Mouse (Mus musculus): Measurements from ENCODE around the gene Slc45a1. TPM values are rescaled to one million over a fixed set of nuclear protein-coding genes. Genes with fewer than 3 reads are reported as not detected.
"Not testable (repeated sequence)": the region's sequence is repeated elsewhere in the genome, so short reads cannot be mapped to it uniquely, and the experiment has no call there.

Slc45a1 gene
- polyA plus RNA-seq, 1 experiment from 2014 or later, result 0.63 TPM

GRCm38 (mm10) chr4:150606449-150607161 is 45.4 kb downstream of the Slc45a1 start:
- ATAC-seq (ENCODE audit: low FRiP score, low TSS enrichment), result no peak
- 45% methylated on average over 3 of the region's 3 CpGs for WGBS
- no peaks in the 10 kb centered on the region for H3K4me1 ChIP-seq (replicated peaks; ENCODE audit: control insufficient read depth, insufficient read depth)
- no peak overlapping the region for H3K4me3 ChIP-seq (ENCODE audit: low read depth, low read length)
- H3K9me3 ChIP-seq (ENCODE audit: control insufficient read depth, low read length), result no peaks in the 10 kb centered on the region
- H3K27ac ChIP-seq (replicated peaks), result no peak overlapping the region
- no peaks in the 10 kb centered on the region for H3K27me3 ChIP-seq (ENCODE audit: control insufficient read depth, insufficient read depth, low read length)
- peaks cover 11% of the 10 kb centered on the region for H3K36me3 ChIP-seq (ENCODE audit: control insufficient read depth, insufficient read depth, low read length)
- no peak overlapping the region for H3K9ac ChIP-seq (ENCODE audit: low read length)
- no peak overlapping the region for H3K4me2 ChIP-seq (replicated peaks; ENCODE audit: low read depth)
- no peak for DNase-seq (ENCODE audit: low spot score)
- TF ChIP-seq CTCF (IDR thresholded peaks at IDR 0.05; ENCODE audit: low read depth) (no peak), EP300 (optimal IDR thresholded peaks at IDR 0.05) (no peak)

DNA sequence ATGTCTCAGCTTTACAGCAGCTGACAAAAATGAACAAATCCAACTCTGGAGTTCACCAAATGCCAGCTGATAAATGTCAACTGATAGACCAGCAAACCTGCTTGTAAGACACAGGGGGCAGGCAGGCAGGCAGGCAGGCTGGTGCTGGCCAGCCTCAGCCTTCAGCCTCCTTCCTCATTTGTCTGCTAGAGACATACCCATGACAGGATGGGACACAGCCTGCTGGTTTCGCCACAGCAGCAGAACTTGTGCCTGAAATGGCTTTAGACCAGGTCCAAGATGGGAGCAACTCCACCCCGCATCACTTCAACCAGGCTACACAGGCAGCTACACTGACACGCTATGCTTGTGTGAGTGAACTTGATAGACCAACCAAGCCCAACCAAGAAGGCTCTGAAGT is 46.2 kb downstream of the Slc45a1 start:
- TF ChIP-seq CTCF (IDR thresholded peaks at IDR 0.05; ENCODE audit: low read depth) (no peak), EP300 (optimal IDR thresholded peaks at IDR 0.05) (no peak)
- H3K9me3 ChIP-seq (ENCODE audit: control insufficient read depth, low read length), result no peaks in the 10 kb centered on the region
- no peak overlapping the region for H3K4me2 ChIP-seq (replicated peaks; ENCODE audit: low read depth)
- H3K36me3 ChIP-seq (ENCODE audit: control insufficient read depth, insufficient read depth, low read length), result peaks cover 8% of the 10 kb centered on the region; the same call in 1 of the 2 replicates
- ATAC-seq (ENCODE audit: low FRiP score, low TSS enrichment) (no peak), DNase-seq (ENCODE audit: low spot score) (no peak)
- H3K4me1 ChIP-seq (replicated peaks; ENCODE audit: control insufficient read depth, insufficient read depth), result no peaks in the 10 kb centered on the region
- H3K4me3 ChIP-seq (ENCODE audit: low read depth, low read length), result no peak overlapping the region
- WGBS, result 72% methylated on average over 3 of the region's 3 CpGs
- H3K27me3 ChIP-seq (ENCODE audit: control insufficient read depth, insufficient read depth, low read length), result no peaks in the 10 kb centered on the region
- H3K27ac ChIP-seq (replicated peaks), result no peak overlapping the region
- H3K9ac ChIP-seq (ENCODE audit: low read length), result no peak overlapping the region

DNA sequence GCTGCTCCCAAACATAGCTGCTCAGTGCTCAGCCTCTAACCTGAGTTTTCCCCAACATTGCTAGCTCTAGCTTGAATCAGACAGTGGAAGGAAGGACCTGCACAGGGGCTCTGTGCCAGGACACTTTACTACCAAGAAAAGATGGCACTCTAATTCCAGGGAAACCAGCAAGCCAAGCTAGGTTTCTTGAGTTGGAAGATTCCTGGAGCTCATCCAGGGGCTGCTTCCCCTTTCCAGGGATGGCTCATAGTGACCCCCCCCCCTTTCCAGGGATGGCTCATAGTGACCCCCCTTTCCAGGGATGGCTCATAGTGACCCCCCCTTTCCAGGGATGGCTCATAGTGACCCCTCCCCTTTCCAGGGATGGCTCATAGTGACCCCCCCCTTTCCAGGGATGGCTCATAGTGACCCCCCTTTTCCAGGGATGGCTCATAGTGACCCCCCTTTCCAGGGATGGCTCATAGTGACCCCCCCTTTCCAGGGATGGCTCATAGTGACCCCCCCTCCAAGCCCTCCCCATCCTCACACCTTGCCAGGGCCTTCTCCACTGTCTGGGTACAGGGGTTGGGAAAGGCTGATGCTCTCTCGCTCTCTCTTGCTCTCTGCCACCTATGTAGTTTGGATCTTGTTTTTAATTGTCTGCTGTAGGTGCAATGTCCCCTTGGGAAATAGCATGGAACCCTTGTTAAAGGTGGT is 48.5 kb downstream of the Slc45a1 start:
- Histone ChIP-seq H3K9me3 (ENCODE audit: control insufficient read depth, low read length) (no peaks in the 10 kb centered on the region), H3K4me2 (replicated peaks; ENCODE audit: low read depth) (no peak overlapping the region), H3K27me3 (ENCODE audit: control insufficient read depth, insufficient read depth, low read length) (no peaks in the 10 kb centered on the region), H3K27ac (replicated peaks) (no peak overlapping the region), H3K36me3 (ENCODE audit: control insufficient read depth, insufficient read depth, low read length) (0 out of 2 replicates have a peak, but pooled peaks cover 5% of the 10 kb centered on the region), H3K9ac (ENCODE audit: low read length) (no peak overlapping the region), H3K4me3 (ENCODE audit: low read depth, low read length) (no peak overlapping the region), H3K4me1 (replicated peaks; ENCODE audit: control insufficient read depth, insufficient read depth) (no peaks in the 10 kb centered on the region)
- DNase-seq (ENCODE audit: low spot score), result no peak
- no peak for ATAC-seq (ENCODE audit: low FRiP score, low TSS enrichment)
- no peak for TF ChIP-seq CTCF (IDR thresholded peaks at IDR 0.05; ENCODE audit: low read depth)
- no peak for TF ChIP-seq EP300 (optimal IDR thresholded peaks at IDR 0.05)
- WGBS, result 100% methylated on average over 1 of the region's 1 CpGs

- Histone ChIP-seq H3K9me3 (ENCODE audit: control insufficient read depth, low read length) (no peaks in the 10 kb centered on the region), H3K27ac (replicated peaks) (no peak overlapping the region), H3K4me1 (replicated peaks; ENCODE audit: control insufficient read depth, insufficient read depth) (0 out of 2 replicates have a peak, but pooled peaks cover 2% of the 10 kb centered on the region), H3K36me3 (ENCODE audit: control insufficient read depth, insufficient read depth, low read length) (0 out of 2 replicates have a peak, but pooled peaks cover 5% of the 10 kb centered on the region), H3K9ac (ENCODE audit: low read length) (no peak overlapping the region), H3K4me2 (replicated peaks; ENCODE audit: low read depth) (no peak overlapping the region), H3K27me3 (ENCODE audit: control insufficient read depth, insufficient read depth, low read length) (no peaks in the 10 kb centered on the region), H3K4me3 (ENCODE audit: low read depth, low read length) (no peak overlapping the region)
- DNase-seq (ENCODE audit: low spot score) (no peak), ATAC-seq (ENCODE audit: low FRiP score, low TSS enrichment) (no peak)
- TF ChIP-seq EP300 (optimal IDR thresholded peaks at IDR 0.05) (no peak), CTCF (IDR thresholded peaks at IDR 0.05; ENCODE audit: low read depth) (no peak)
- 79% methylated on average over 10 of the region's 10 CpGs for WGBS
Measured at GRCm38 (mm10) chr4:150601489-150601888, 50.5 kb downstream of the Slc45a1 start.

GRCm38 (mm10) chr4:150600503-150600902 is 51.5 kb downstream of the Slc45a1 start:
- not testable (repeated sequence) for ATAC-seq (ENCODE audit: low FRiP score, low TSS enrichment); DNase-seq (ENCODE audit: low spot score); H3K27me3 ChIP-seq (ENCODE audit: control insufficient read depth, insufficient read depth, low read length); H3K4me3 ChIP-seq (ENCODE audit: low read depth, low read length); H3K4me1 ChIP-seq (replicated peaks; ENCODE audit: control insufficient read depth, insufficient read depth); H3K9ac ChIP-seq (ENCODE audit: low read length); H3K9me3 ChIP-seq (ENCODE audit: control insufficient read depth, low read length); H3K4me2 ChIP-seq (replicated peaks; ENCODE audit: low read depth); H3K36me3 ChIP-seq (ENCODE audit: control insufficient read depth, insufficient read depth, low read length); H3K27ac ChIP-seq (replicated peaks)
- WGBS, result 88% methylated on average over 2 of the region's 2 CpGs
